Mouse (Mus musculus): Measurements from ENCODE around the gene Hoxa4. TPM values are rescaled to one million over a fixed set of nuclear protein-coding genes. Genes with fewer than 3 reads are reported as not detected.

Gene Hoxa4
- total RNA-seq, 2 experiments from 2014 or later: not detected

- DNase-seq (ENCODE audit: low spot score in 2 of 2): no peak
Observed at GRCm38 (mm10) chr6:52217895-52218642, 26.5 kb upstream of the Hoxa4 start.

- DNase-seq (ENCODE audit: low spot score in 2 of 2): no peak
Observed at GRCm38 (mm10) chr6:52217459-52217768, 25.9 kb upstream of the Hoxa4 start.

- DNase-seq (ENCODE audit: low spot score in 2 of 2): no peak
Observed at GRCm38 (mm10) chr6:52216691-52217458, 25.3 kb upstream of the Hoxa4 start.

GRCm38 (mm10) chr6:52215771-52216535, 24.4 kb upstream of the Hoxa4 start:
- DNase-seq (ENCODE audit: low spot score in 2 of 2): no peak

- no peak for DNase-seq (ENCODE audit: low spot score in 2 of 2)
Observed at GRCm38 (mm10) chr6:52215070-52215469, 23.5 kb upstream of the Hoxa4 start.

GRCm38 (mm10) chr6:52214271-52214670, 22.7 kb upstream of the Hoxa4 start:
- DNase-seq (ENCODE audit: low spot score in 2 of 2): no peak

GRCm38 (mm10) chr6:52213119-52213986, 21.8 kb upstream of the Hoxa4 start, which contains the start of the genes Hoxa3 and Gm28308:
TSS of gene Hoxa3 (minus strand) at chr6:52213336.
TSS of gene Gm28308 (minus strand) at chr6:52213339.
- DNase-seq (ENCODE audit: low spot score in 2 of 2): no peak

GRCm38 (mm10) chr6:52212556-52213118, 21.1 kb upstream of the Hoxa4 start:
- no peak for DNase-seq (ENCODE audit: low spot score in 2 of 2)

- no peak for DNase-seq (ENCODE audit: low spot score in 2 of 2)
Observed at GRCm38 (mm10) chr6:52211961-52212360, 20.4 kb upstream of the Hoxa4 start.

- DNase-seq (ENCODE audit: low spot score in 2 of 2): peak; percentile 61 to 77
Observed at GRCm38 (mm10) chr6:52211170-52211935, 19.8 kb upstream of the Hoxa4 start.

- DNase-seq (ENCODE audit: low spot score in 2 of 2): no peak
Observed at GRCm38 (mm10) chr6:52209685-52210046, 18.1 kb upstream of the Hoxa4 start.

- no peak for DNase-seq (ENCODE audit: low spot score in 2 of 2)
Observed at GRCm38 (mm10) chr6:52208868-52209684, 17.5 kb upstream of the Hoxa4 start.

GRCm38 (mm10) chr6:52208072-52208867, 16.7 kb upstream of the Hoxa4 start, which contains the start of gene Hoxa6:
TSS of gene Hoxa6 (minus strand) at chr6:52208722.
- DNase-seq (ENCODE audit: low spot score in 2 of 2): no peak

GRCm38 (mm10) chr6:52207684-52207976, 16.1 kb upstream of the Hoxa4 start:
- no peak for DNase-seq (ENCODE audit: low spot score in 2 of 2)

GRCm38 (mm10) chr6:52206882-52207683, 15.5 kb upstream of the Hoxa4 start:
- no peak for DNase-seq (ENCODE audit: low spot score in 2 of 2)

- DNase-seq (ENCODE audit: low spot score in 2 of 2): no peak
Observed at GRCm38 (mm10) chr6:52205638-52206621, 14.4 kb upstream of the Hoxa4 start.

Data from layer of hippocampus, postnatal 10 days (tissue).